Comparison of ENCODE assay signal across 8 mouse cellular contexts in the genomic region with DNA sequence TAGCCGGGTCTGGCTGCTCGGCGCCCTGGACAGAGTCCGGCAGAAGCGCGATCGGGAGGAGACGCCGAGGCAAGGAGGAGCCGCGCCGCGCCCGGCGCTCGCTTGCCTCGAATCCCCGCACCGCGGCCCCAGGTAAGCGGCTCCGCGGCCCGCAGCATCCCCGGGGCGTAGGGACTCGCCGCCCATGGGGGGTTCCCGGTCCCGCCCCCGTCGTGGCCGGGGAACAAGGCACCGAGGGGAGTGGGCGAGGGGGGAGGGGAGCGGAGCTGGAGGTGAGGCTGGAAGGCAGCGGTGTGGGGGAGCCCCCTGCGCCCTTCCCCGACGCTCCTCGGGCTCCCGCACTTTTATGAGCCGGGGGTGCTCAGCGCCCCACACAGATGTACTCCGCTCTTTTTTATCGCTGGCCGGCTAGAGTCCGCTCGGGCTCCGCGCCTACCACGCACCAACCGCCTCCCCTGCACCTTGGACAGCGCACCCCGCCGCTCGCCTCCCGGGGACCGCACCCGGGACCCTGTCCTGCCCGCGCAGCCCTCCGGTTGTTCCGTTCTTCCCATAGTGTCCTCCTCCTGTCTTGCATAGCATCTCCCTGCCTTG. TPM values are rescaled to one million over a fixed set of nuclear protein-coding genes. Genes with fewer than 3 reads are reported as not detected.
A peak's percentile ranks its signal among the peaks of the same experiment; 100 is the strongest.
DNase-seq lines count a peak whose midpoint lies in the region; ATAC-seq and TF ChIP-seq lines count a peak whose summit lies in the region.

No protein-coding gene starts in this region.

- no peak for TF ChIP-seq POLR2A in kidney, adult 2 months (IDR thresholded peaks at IDR 0.05; ENCODE audit: low read depth, low read length)
- no peak for TF ChIP-seq POLR2A in ES-Bruce4 (IDR thresholded peaks at IDR 0.05; ENCODE audit: insufficient read depth, low read length)

- no peaks in the 10 kb centered on the region for H3K4me1 ChIP-seq in kidney, adult 2 months (ENCODE audit: control insufficient read depth, insufficient read depth, low read length)
- H3K4me1 ChIP-seq in ES-Bruce4 (ENCODE audit: control insufficient read depth, insufficient read depth, low read length): no peaks in the 10 kb centered on the region
- peaks cover 33% of the 10 kb centered on the region for H3K4me1 ChIP-seq in hindbrain, embryonic 12.5 days
- peaks cover 16% of the 10 kb centered on the region for H3K4me1 ChIP-seq in liver, postnatal 0 days (ENCODE audit: insufficient read depth)

- H3K4me3 ChIP-seq in kidney, adult 2 months (ENCODE audit: insufficient read depth, low read depth, low read length): peak overlapping the region; percentile 42
- peak overlapping the region; percentile 76 for H3K4me3 ChIP-seq in ES-Bruce4 (ENCODE audit: low read depth, low read length)
- H3K4me3 ChIP-seq in hindbrain, embryonic 12.5 days: peak overlapping the region; percentile 77
- peak overlapping the region; percentile 45 for H3K4me3 ChIP-seq in liver, postnatal 0 days (ENCODE audit: low read depth, low read length)

- peak; percentile 49 for ATAC-seq in hindbrain, embryonic 12.5 days (ENCODE audit: low FRiP score)
- ATAC-seq in liver, postnatal 0 days: no peak

- H3K9ac ChIP-seq in ES-Bruce4 (ENCODE audit: low read depth, poor library complexity, severe bottlenecking): peak overlapping the region; percentile 48
- peak overlapping the region; percentile 90 for H3K9ac ChIP-seq in hindbrain, embryonic 12.5 days
- no peak overlapping the region for H3K9ac ChIP-seq in liver, postnatal 0 days (replicated peaks)

- H3K27ac ChIP-seq in kidney, adult 2 months (ENCODE audit: insufficient read depth, low read depth, low read length): no peak overlapping the region
- H3K27ac ChIP-seq in ES-Bruce4 (ENCODE audit: insufficient read depth, low read length): no peak overlapping the region
- peak overlapping the region; percentile 92 for H3K27ac ChIP-seq in hindbrain, embryonic 12.5 days
- H3K27ac ChIP-seq in liver, postnatal 0 days (ENCODE audit: low read depth): no peak overlapping the region

- H3K27me3 ChIP-seq in kidney, adult 2 months (replicated peaks; ENCODE audit: control insufficient read depth, insufficient read depth, low read length): peaks cover 4% of the 10 kb centered on the region; the same call in 1 of the 2 replicates
- H3K27me3 ChIP-seq in ES-Bruce4 (ENCODE audit: control insufficient read depth, insufficient read depth, low read length, poor library complexity, severe bottlenecking): 0 out of 2 replicates have a peak, but pooled peaks cover 4% of the 10 kb centered on the region
- no peaks in the 10 kb centered on the region for H3K27me3 ChIP-seq in hindbrain, embryonic 12.5 days
- H3K27me3 ChIP-seq in liver, postnatal 0 days (ENCODE audit: insufficient read depth, low read length): peaks cover 47% of the 10 kb centered on the region

- WGBS in kidney, adult 2 months: under 1% methylated on average over 59 of the region's 64 CpGs
- under 1% methylated on average over 51 of the region's 64 CpGs for WGBS in hindbrain, embryonic 12.5 days
- WGBS in liver, postnatal 0 days (ENCODE audit: insufficient replicate concordance): 1% methylated on average over 48 of the region's 64 CpGs

- H3K4me2 ChIP-seq in hindbrain, embryonic 12.5 days (replicated peaks): peak overlapping the region; percentile 91
- H3K4me2 ChIP-seq in liver, postnatal 0 days (ENCODE audit: low read depth, low read length): peak overlapping the region; percentile 76

- no peak for TF ChIP-seq CTCF in kidney, adult 2 months (conservative IDR thresholded peaks at IDR 0.05; ENCODE audit: insufficient read depth, insufficient read length, low read depth, low read length)
- TF ChIP-seq CTCF in ES-Bruce4 (IDR thresholded peaks at IDR 0.05; ENCODE audit: low read depth, low read length): no peak
- TF ChIP-seq CTCF in liver, postnatal 0 days (IDR thresholded peaks at IDR 0.05; ENCODE audit: low read depth): no peak

- no peaks in the 10 kb centered on the region for H3K9me3 ChIP-seq in ES-Bruce4 (replicated peaks; ENCODE audit: control insufficient read depth, insufficient read depth, low read length, poor library complexity, severe bottlenecking)
- H3K9me3 ChIP-seq in hindbrain, embryonic 12.5 days (replicated peaks): no peaks in the 10 kb centered on the region
- H3K9me3 ChIP-seq in liver, postnatal 0 days (ENCODE audit: low read length): no peaks in the 10 kb centered on the region

- H3K36me3 ChIP-seq in kidney, adult 2 months (ENCODE audit: control insufficient read depth, insufficient read depth, low read length): no peaks in the 10 kb centered on the region
- no peaks in the 10 kb centered on the region for H3K36me3 ChIP-seq in ES-Bruce4 (ENCODE audit: control insufficient read depth, insufficient read depth, low read length, poor library complexity, severe bottlenecking)
- no peaks in the 10 kb centered on the region for H3K36me3 ChIP-seq in hindbrain, embryonic 12.5 days
- no peaks in the 10 kb centered on the region for H3K36me3 ChIP-seq in liver, postnatal 0 days (replicated peaks; ENCODE audit: insufficient read depth, low read length)

- TF ChIP-seq EP300 in ES-Bruce4 (IDR thresholded peaks at IDR 0.05; ENCODE audit: insufficient read depth, low read depth, low read length): no peak
- TF ChIP-seq EP300 in liver, postnatal 0 days (IDR thresholded peaks at IDR 0.05; ENCODE audit: low read depth): no peak

- DNase-seq in kidney, adult 2 months: peak; percentile 6
- DNase-seq in kidney, adult 8-10 months: no peak
- DNase-seq in adrenal gland, postnatal 4 days (ENCODE audit: low spot score in 2 of 2): peak; percentile 6 to 11
- DNase-seq in liver, postnatal 0 days: peak; percentile 21
- peak; percentile 66 for DNase-seq in testis, postnatal 10 days (ENCODE audit: low spot score)
- DNase-seq in natural killer cell, adult 2 months (ENCODE audit: low spot score in 2 of 2): no peak

RNA-seq across cellular contexts. Expression of gene Enox1, which starts 0.4 kb away (rescaled TPM):
- polyA plus RNA-seq in kidney, adult 2 months (2012; rRNA removed): 0.88 and 1.1 TPM in 2 replicates
- polyA plus RNA-seq in ES-Bruce4 (2011; ENCODE audit: insufficient read depth, insufficient read length, low read depth, missing spikeins): 1.9 and 3.1 TPM in 2 replicates
- 10 to 100 TPM; 12.8 to 13.4 TPM for total RNA-seq in adrenal gland, postnatal 4 days (2021)
- polyA plus RNA-seq in hindbrain, embryonic 12.5 days (2016; fragmentation: Nextera tagmentation; extraction: Ambion mirVana): 36.7 and 37.9 TPM in 2 replicates
- polyA plus RNA-seq in liver, postnatal 0 days (2015; fragmentation: Nextera tagmentation; extraction: Ambion mirVana): 0.09 and 0.19 TPM in 2 replicates

Comparison
In these comparisons a context has a peak if more than half of its experiments do, and no peak if none do; other contexts are left out.
1. DNase-seq: peak in kidney, adult 2 months (single experiment), adrenal gland, postnatal 4 days (2 of 2), liver, postnatal 0 days (single experiment) and testis, postnatal 10 days (single experiment); none in kidney, adult 8-10 months (0 of 2) and natural killer cell, adult 2 months (0 of 2).
2. Peak in every context shown above with its lines, with median percentiles within 50 percentile points of each other: H3K4me3 ChIP-seq.